Mouse (Mus musculus) heart, postnatal 0 days (tissue): ENCODE results near the gene Tfrc.

Experiments used
- CTCF ChIP-seq: IDR thresholded peaks from 2 replicates; pipeline ENCODE4 v1.5.1; 2016; ENCODE audit warnings: antibody characterized with exemption, control low read depth, low read depth
- EP300 ChIP-seq: IDR thresholded peaks from 2 replicates; pipeline ENCODE4 v1.6.1; 2016; ENCODE audit warnings: antibody characterized with exemption, low read depth

DNA sequence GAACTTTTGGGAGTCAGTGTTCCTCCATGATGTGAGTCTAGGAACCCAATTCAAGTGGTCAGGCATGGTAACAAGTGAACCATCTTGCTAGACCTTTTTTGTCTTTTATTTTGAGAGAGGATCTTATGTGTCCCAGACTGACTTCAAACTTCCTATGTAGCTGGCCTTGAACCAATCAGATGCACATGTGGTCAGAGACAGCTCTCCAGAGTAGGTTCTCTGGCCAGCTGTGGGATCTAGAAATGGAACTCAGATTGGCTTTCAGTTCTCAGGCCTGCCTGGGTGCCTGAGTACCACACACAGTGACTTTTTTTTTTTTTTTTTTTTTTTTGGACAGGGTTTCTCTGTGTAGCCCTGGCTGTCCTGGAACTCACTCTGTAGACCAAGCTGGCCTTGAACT is 39.0 kb downstream of the Tfrc start:
- TF ChIP-seq CTCF = no peak
- no peak for TF ChIP-seq EP300
